Mouse (Mus musculus) hindbrain, embryonic 10.5 days (tissue): ENCODE measurements around the gene Tubb3. TPM values are rescaled to one million over a fixed set of nuclear protein-coding genes. Genes with fewer than 3 reads are reported as not detected.

ENCODE experiments used
- DNase-seq: peaks from one replicate; pipeline ENCODE4 v3.0.0-alpha.2; 2017; ENCODE audit warnings: low spot score
- H3K27ac ChIP-seq: fragments of 300-500 bp; sonication (generic); 2 replicates; pipeline ENCODE4 v1.5.1; 2016; ENCODE audit warnings: mild to moderate bottlenecking, moderate library complexity
- H3K27me3 ChIP-seq: fragments of 300-500 bp; sonication (generic); 2 replicates; pipeline ENCODE4 v1.6.1; 2016; ENCODE audit warnings: mild to moderate bottlenecking; ENCODE audit not compliant: poor library complexity, insufficient read depth, severe bottlenecking
- H3K36me3 ChIP-seq: fragments of 300-500 bp; sonication (generic); 2 replicates; pipeline ENCODE4 v1.6.1; 2016; ENCODE audit warnings: mild to moderate bottlenecking, moderate library complexity
- H3K4me1 ChIP-seq: fragments of 300-500 bp; sonication (generic); replicated peaks from 2 replicates; pipeline ENCODE4 v1.6.1; 2016; ENCODE audit warnings: mild to moderate bottlenecking
- H3K4me3 ChIP-seq: fragments of 300-500 bp; sonication (generic); 2 replicates; pipeline ENCODE4 v1.5.1; 2016; ENCODE audit warnings: mild to moderate bottlenecking, moderate library complexity
- H3K9me3 ChIP-seq: fragments of 300-500 bp; sonication (generic); 2 replicates; pipeline ENCODE4 v1.6.1; 2016; ENCODE audit warnings: mild to moderate bottlenecking, moderate library complexity
- WGBS: fragments of 180-500 bp; shearing (Covaris S2); methylation state at CpG from one replicate; pipeline ENCODE4 v1.1.7; 2016; 5-methylcytosine and 5-hydroxymethylcytosine counted together
- polyA plus RNA-seq: library from polyadenylated mRNA; unstranded; fragments of >200 nt; fragmentation: Nextera tagmentation; extraction: Ambion mirVana; gene quantifications from 2 replicates; pipeline ENCODE4 v1.2.1, GENCODE M21; 2016

Gene Tubb3
- polyA plus RNA-seq = 560 and 909 TPM in 2 replicates

DNA sequence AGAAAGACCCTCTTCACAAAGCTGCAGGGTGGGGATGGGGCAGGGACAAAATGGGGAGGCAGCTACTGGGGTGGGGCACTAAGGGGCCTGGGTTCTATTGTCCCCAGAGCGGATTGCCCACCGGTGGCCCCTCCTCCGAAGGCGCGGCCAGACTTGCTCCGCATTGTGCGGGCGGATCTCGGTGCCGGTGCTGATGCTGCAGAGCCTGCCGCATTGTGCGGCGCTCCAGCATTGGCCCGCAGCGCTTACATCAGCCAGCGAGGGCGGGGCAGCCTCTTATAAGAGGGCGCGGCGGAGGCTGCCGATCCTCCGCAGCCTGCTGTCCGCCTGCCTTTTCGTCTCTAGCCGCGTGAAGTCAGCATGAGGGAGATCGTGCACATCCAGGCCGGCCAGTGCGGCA is at the start of gene Tubb3:
Gene Tubb3, plus strand, starts transcription at position 179 of the 400 bp plus-strand sequence.
- WGBS = 0% methylated on average over 29 of the region's 29 CpGs
- DNase-seq = peak; percentile 89
- Histone ChIP-seq H3K9me3 (no peaks in the 10 kb centered on the region), H3K27ac (peak within 1 kb of the TSS; percentile 94), H3K36me3 (no peaks in the 10 kb centered on the region), H3K27me3 (peaks cover 58% of the 10 kb centered on the region), H3K4me3 (peak within 1 kb of the TSS; percentile 73), H3K4me1 (peaks cover 67% of the 10 kb centered on the region)

DNA sequence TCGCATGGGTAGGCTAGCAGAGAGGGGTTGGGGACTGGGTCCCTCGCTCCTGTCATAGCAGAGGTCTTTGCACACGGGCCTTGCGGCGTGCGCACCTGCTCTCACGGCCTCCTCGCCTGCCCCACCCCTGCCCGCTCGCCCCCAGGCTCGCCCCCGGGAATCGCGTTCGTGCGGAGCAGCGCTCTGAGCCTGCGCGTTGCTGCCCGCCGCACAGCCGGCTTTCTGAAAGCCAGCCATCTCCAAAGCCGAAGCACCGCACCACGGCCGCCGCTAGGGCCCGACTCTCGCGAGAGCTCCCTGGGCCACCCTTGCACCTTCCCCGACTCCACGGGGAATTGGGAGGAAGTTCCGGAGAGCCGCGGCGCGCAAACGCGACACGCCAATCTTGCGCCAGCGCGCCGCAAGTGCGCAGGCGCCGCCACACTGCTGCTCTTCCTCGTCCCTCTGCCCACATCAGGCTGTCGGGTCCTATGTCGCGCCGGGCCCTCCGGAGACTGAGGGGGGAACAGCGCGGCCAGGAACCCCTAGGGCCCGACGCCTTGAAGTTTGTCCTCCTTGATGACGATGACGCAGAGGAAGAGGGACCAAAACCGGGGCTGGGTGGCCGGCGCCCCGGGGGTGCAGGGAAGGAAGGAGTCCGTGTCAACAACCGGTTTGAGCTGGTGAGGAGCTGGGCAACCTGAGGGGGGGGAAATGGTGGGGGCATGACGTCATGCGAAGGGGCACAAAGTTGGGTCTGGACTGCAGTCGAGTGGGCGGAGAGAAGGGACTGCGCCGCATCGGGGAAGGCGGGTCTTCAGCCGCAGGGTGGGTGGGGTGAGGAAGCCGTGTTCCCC is 37.6 kb upstream of the Tubb3 start, which contains the start of gene Tcf25:
Gene Tcf25, plus strand, starts transcription at position 351 of the 836 bp plus-strand sequence.
- Histone ChIP-seq H3K4me3 (peak within 1 kb of the TSS; percentile 80), H3K9me3 (no peaks in the 10 kb centered on the region), H3K36me3 (peaks cover 47% of the 10 kb centered on the region), H3K27me3 (0 out of 2 replicates have a peak, but pooled peaks cover 3% of the 10 kb centered on the region), H3K4me1 (peaks cover 30% of the 10 kb centered on the region), H3K27ac (peak within 1 kb of the TSS; percentile 95)
- peak; percentile 97 for DNase-seq
- WGBS = under 1% methylated on average over 75 of the region's 75 CpGs

DNA sequence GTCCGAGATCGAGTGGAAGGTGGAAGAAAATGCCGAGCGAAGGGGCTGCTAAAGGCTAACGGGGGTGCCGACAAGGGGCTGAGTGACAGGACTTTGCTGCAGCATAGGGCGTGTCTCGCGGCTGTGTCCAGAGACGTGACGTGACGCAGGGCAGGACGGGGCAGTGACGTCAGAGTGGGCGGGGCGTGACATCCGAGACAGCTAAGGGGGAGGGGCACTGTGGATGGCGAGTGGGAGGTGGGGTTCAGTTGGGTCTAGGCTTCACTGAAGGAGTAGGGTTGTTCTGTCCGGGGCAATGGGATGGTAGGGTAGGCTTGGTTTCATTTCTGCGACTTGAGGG is 37.0 kb upstream of the Tubb3 start:
- peak; percentile 95 for DNase-seq
- Histone ChIP-seq H3K27ac (peak overlapping the region; percentile 95), H3K4me3 (peak overlapping the region; percentile 80), H3K4me1 (peaks cover 30% of the 10 kb centered on the region), H3K27me3 (0 out of 2 replicates have a peak, but pooled peaks cover 3% of the 10 kb centered on the region), H3K36me3 (peaks cover 42% of the 10 kb centered on the region), H3K9me3 (no peaks in the 10 kb centered on the region)
- WGBS = under 1% methylated on average over 20 of the region's 20 CpGs

DNA sequence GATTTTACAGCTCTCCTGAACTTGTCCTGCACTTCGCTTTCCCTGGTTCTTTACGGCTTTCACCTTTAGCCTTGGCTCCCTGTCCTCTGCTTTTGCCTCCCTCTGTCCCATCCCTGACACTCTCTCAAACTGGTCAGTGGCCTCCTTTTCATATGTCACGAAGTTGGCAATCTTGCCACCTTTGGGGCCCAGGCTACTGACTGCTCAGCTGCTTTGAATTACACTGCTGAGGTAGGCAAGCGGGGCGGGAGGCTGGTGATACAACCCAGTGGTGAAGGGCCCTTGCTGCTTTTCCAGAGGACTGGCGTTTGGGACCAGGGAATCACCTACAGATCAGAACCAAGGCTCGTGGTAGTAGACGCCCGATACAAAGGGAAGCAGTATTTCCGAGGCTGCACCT is 35.5 kb upstream of the Tubb3 start:
- 90% methylated on average over 10 of the region's 10 CpGs for WGBS
- H3K4me3 ChIP-seq = no peak overlapping the region
- H3K27me3 ChIP-seq = 0 out of 2 replicates have a peak, but pooled peaks cover 2% of the 10 kb centered on the region
- H3K4me1 ChIP-seq = peaks cover 30% of the 10 kb centered on the region
- no peak overlapping the region for H3K27ac ChIP-seq
- peaks cover 30% of the 10 kb centered on the region for H3K36me3 ChIP-seq
- no peak for DNase-seq
- no peaks in the 10 kb centered on the region for H3K9me3 ChIP-seq

DNA sequence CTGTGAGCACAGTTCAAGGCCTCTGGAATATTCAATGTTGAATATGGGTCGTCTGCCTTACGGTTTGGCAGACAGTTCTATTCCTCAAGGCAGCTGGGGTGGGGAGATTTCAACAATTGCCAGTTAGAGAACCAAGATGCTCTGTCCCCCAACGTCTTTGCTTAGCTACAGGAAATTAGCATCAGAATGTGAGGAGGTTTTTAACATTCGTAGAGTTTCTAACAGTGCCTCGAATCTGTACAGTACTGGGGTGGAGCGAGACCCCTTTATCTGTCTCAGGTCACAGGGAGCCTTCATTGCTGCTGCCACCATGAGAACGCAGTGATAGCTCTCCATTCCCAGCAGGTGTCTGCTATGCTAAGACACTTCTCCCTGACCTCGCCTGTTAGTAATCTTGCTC is 35.1 kb upstream of the Tubb3 start:
- no peaks in the 10 kb centered on the region for H3K27me3 ChIP-seq
- H3K9me3 ChIP-seq = no peaks in the 10 kb centered on the region
- H3K36me3 ChIP-seq = peaks cover 34% of the 10 kb centered on the region
- DNase-seq = no peak
- 75% methylated on average over 8 of the region's 8 CpGs for WGBS
- H3K4me3 ChIP-seq = no peak overlapping the region
- no peak overlapping the region for H3K27ac ChIP-seq
- H3K4me1 ChIP-seq = peaks cover 30% of the 10 kb centered on the region

DNA sequence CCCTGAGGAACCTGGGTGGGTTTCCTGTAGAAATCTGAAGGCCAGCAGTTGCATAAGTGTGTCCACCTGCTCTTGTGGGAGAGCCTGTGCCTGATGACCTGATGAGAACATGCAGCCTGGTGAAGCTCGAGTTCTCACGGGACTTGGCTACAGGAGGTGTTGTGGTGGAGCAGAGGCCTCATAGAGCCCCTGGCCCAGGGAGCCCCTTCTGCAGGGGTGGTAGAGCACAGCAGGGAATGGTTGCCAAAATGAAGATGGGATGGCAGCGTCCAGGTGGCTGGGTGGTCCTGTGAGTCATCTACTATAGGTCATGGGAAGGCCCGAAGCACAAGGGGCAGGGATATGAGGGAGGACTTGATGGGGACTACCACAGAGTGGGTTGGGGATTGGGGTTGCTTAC is 29.5 kb upstream of the Tubb3 start:
- WGBS = 91% methylated on average over 4 of the region's 4 CpGs
- Histone ChIP-seq H3K36me3 (peaks cover 76% of the 10 kb centered on the region), H3K9me3 (no peaks in the 10 kb centered on the region)

DNA sequence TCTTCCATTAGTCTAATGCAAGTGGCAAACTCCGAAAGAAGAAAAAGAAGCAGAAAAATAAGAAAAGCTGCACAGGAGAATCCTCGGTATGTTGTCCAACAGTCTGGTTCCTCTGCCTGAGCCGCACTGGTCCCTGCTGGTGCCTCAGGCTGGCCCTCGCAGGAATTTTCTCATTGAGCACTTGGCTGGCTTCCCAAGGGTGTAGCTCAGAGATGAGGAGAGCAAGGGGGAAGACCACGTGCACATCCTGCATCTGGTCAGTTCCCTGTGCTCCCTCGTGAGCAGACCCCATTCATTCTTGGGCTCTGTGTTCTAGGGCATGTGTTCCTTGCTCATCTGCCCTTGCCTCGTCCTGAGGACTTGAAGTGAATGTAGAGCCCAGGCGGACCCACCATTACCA is 28.7 kb upstream of the Tubb3 start:
- Histone ChIP-seq H3K36me3 (peaks cover 76% of the 10 kb centered on the region), H3K4me3 (no peak overlapping the region), H3K27me3 (no peaks in the 10 kb centered on the region), H3K27ac (no peak overlapping the region), H3K4me1 (no peaks in the 10 kb centered on the region), H3K9me3 (no peaks in the 10 kb centered on the region)
- DNase-seq = no peak
- WGBS = 94% methylated on average over 8 of the region's 8 CpGs

More for the DNA sequence above, 29.5 kb upstream of the Tubb3 start:
- Histone ChIP-seq H3K27ac (no peak overlapping the region), H3K27me3 (no peaks in the 10 kb centered on the region), H3K4me1 (no peaks in the 10 kb centered on the region), H3K4me3 (no peak overlapping the region)
- no peak for DNase-seq

DNA sequence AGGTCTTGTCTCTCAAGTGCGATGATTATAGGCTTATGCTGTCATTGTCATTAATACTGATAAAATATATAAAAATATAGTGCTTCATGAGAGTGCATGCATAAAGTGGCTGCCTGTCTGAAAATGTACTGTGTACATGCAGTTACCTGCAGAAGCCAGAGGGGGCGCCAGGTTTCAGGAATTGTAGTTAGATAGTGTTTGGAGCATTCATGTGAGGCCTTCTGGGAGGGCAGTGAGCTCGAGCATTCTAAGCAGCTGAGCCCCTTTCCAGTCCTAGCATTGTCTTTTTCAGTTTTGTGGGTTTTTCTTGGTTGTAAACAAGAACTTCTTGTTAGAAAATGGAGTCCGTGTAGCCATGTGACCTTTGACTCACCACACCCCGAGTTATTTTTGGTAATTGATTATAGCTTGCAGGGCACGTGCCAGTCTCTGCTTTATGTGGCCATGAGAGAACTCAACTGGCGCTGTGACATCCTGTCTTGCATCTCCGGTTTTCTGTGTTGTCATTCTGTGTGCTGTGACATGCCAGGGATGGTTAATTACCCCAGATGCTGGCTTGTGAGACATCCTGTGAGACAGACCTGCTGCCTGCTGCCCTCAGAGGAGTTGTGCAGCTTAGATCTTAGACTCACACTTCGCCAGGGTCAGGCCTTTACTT is 26.2 kb upstream of the Tubb3 start:
- peaks cover 94% of the 10 kb centered on the region for H3K36me3 ChIP-seq
- H3K4me3 ChIP-seq = no peak overlapping the region
- no peak overlapping the region for H3K27ac ChIP-seq
- DNase-seq = peak; percentile 38
- no peaks in the 10 kb centered on the region for H3K27me3 ChIP-seq
- H3K9me3 ChIP-seq = no peaks in the 10 kb centered on the region
- WGBS = 75% methylated on average over 9 of the region's 9 CpGs
- no peaks in the 10 kb centered on the region for H3K4me1 ChIP-seq

DNA sequence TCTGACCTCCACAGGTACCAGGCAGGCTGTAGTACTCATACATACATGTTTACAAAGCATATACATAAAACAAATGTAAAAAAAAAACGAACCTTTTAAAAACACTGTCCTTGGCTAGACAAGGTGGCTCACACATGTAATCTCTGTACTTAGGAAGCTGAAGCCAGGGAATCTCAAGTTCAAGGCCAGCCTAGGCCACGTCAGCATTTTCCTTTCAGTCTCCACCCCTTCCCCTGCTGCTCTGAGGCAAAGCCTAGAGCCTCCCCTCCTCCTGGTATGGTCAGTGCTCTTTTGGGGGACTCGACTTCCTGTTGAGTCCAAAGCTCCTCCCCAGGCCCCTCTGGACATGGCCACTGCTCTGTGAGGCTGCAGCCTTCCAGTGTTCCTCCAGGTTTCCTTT is 24.2 kb upstream of the Tubb3 start:
- 85% methylated on average over 3 of the region's 3 CpGs for WGBS
- peaks cover 100% of the 10 kb centered on the region for H3K36me3 ChIP-seq
- DNase-seq = no peak
- no peaks in the 10 kb centered on the region for H3K27me3 ChIP-seq
- H3K27ac ChIP-seq = no peak overlapping the region
- H3K9me3 ChIP-seq = no peaks in the 10 kb centered on the region
- H3K4me1 ChIP-seq = no peaks in the 10 kb centered on the region
- no peak overlapping the region for H3K4me3 ChIP-seq

DNA sequence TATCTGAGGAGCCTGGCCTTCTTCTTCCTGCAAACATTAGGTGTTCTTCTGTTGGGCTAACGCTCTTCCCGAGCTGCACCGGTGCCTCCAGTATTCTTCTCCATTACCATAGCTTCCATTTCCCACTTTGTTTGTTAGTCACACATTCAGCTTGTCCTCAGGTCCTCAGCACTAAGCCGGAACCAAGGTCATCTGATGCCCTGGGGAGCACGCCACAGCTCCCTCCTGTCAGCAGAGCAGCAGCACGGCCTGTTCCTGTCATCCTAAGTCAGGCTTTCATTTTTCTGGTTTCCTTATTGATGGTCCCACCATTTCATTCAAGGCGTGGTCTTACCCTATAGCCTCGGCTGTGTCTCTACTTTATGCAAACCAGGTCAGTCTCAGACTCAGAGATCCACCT is 23.4 kb upstream of the Tubb3 start:
- WGBS = 90% methylated on average over 8 of the region's 8 CpGs

DNA sequence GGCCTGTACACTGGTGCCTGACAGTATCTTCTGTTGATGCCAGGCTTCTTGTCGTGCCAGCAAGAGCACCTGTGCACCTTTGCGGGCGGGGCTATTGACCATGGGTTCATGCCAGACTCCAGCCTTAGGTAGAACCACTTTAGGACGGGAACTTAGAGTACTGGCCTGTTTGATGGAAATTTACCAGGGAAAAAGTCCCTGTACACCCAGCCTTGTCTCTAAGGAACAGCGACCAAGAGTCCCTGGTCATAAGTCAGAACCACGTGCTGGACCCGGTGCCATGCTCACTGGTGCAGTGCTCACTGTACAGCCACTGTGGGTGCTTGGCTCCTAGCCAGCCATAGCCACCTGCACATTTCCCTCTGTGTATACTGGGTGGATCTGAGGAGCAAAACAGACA is 22.2 kb upstream of the Tubb3 start:
- no peak for DNase-seq
- no peak overlapping the region for H3K27ac ChIP-seq
- no peaks in the 10 kb centered on the region for H3K9me3 ChIP-seq
- H3K4me3 ChIP-seq = no peak overlapping the region
- no peaks in the 10 kb centered on the region for H3K4me1 ChIP-seq
- H3K27me3 ChIP-seq = no peaks in the 10 kb centered on the region
- WGBS = 93% methylated on average over 7 of the region's 7 CpGs
- H3K36me3 ChIP-seq = peaks cover 100% of the 10 kb centered on the region

More for the DNA sequence above, 23.4 kb upstream of the Tubb3 start:
- Histone ChIP-seq H3K36me3 (peaks cover 100% of the 10 kb centered on the region), H3K4me3 (no peak overlapping the region), H3K27ac (no peak overlapping the region), H3K4me1 (no peaks in the 10 kb centered on the region), H3K27me3 (no peaks in the 10 kb centered on the region), H3K9me3 (no peaks in the 10 kb centered on the region)
- DNase-seq = no peak

DNA sequence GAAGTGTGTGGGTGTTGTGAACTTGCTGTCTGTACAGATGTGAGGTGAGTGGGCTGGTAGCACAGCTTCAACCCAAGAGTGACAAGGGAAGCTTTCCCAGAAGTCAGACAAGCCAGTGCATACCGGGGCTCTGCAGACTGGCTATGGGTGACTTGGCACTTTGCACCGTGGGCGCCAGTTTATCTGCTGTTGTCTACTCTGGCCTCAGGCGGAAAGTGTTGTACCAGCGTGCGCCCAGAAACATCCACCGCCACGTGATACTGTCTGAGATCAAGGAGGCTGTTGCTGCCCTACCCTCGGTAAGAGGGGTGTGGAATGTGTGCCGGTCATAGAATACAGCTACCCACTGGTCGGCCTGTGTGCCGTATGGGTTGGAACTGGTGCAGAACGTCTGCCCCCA is 12.9 kb upstream of the Tubb3 start:
- 95% methylated on average over 13 of the region's 13 CpGs for WGBS
- Histone ChIP-seq H3K36me3 (peaks cover 100% of the 10 kb centered on the region), H3K4me1 (no peaks in the 10 kb centered on the region), H3K27ac (no peak overlapping the region), H3K27me3 (no peaks in the 10 kb centered on the region), H3K9me3 (no peaks in the 10 kb centered on the region), H3K4me3 (no peak overlapping the region)
- no peak for DNase-seq

DNA sequence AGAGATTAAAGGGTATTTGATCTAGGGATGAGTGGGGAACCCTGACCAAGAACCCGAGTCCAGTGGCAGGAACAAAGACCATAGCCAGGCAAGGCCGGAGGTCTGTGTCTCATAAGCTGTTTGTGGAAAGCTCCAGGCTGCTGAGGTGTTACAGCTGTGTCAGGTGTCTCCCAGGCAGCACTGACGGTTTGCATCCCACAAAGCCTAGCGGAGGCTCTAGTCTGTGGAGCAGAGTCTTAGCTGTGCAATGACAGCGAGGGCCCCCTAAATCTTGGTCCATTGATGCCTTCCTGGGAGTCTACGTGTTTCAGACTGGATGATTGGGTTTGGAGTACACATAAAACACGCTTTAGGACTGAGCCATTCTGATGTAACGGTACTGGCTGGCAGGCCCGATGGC is 9.3 kb upstream of the Tubb3 start:
- H3K36me3 ChIP-seq = peaks cover 67% of the 10 kb centered on the region
- H3K4me1 ChIP-seq = peaks cover 21% of the 10 kb centered on the region
- 94% methylated on average over 9 of the region's 9 CpGs for WGBS
- H3K4me3 ChIP-seq = no peak overlapping the region
- H3K9me3 ChIP-seq = no peaks in the 10 kb centered on the region
- H3K27ac ChIP-seq = no peak overlapping the region
- H3K27me3 ChIP-seq = no peaks in the 10 kb centered on the region
- no peak for DNase-seq
